Mouse (Mus musculus) hindbrain, embryonic 10.5 days (tissue): ENCODE data around the gene Tex2. TPM values are rescaled to one million over a fixed set of nuclear protein-coding genes. Genes with fewer than 3 reads are reported as not detected.
"Not testable (repeated sequence)": the region's sequence is repeated elsewhere in the genome, so short reads cannot be mapped to it uniquely, and the experiment has no call there.

Source experiments
- DNase-seq: peaks from one replicate; pipeline ENCODE4 v3.0.0-alpha.2; 2017; ENCODE audit warnings: low spot score
- H3K27ac ChIP-seq: fragments of 300-500 bp; sonication (generic); 2 replicates; pipeline ENCODE4 v1.5.1; 2016; ENCODE audit warnings: mild to moderate bottlenecking, moderate library complexity
- H3K27me3 ChIP-seq: fragments of 300-500 bp; sonication (generic); 2 replicates; pipeline ENCODE4 v1.6.1; 2016; ENCODE audit warnings: mild to moderate bottlenecking; ENCODE audit not compliant: poor library complexity, insufficient read depth, severe bottlenecking
- H3K36me3 ChIP-seq: fragments of 300-500 bp; sonication (generic); 2 replicates; pipeline ENCODE4 v1.6.1; 2016; ENCODE audit warnings: mild to moderate bottlenecking, moderate library complexity
- H3K4me1 ChIP-seq: fragments of 300-500 bp; sonication (generic); replicated peaks from 2 replicates; pipeline ENCODE4 v1.6.1; 2016; ENCODE audit warnings: mild to moderate bottlenecking
- H3K4me3 ChIP-seq: fragments of 300-500 bp; sonication (generic); 2 replicates; pipeline ENCODE4 v1.5.1; 2016; ENCODE audit warnings: mild to moderate bottlenecking, moderate library complexity
- H3K9me3 ChIP-seq: fragments of 300-500 bp; sonication (generic); 2 replicates; pipeline ENCODE4 v1.6.1; 2016; ENCODE audit warnings: mild to moderate bottlenecking, moderate library complexity
- WGBS: fragments of 180-500 bp; shearing (Covaris S2); methylation state at CpG from one replicate; pipeline ENCODE4 v1.1.7; 2016; 5-methylcytosine and 5-hydroxymethylcytosine counted together
- polyA plus RNA-seq: library from polyadenylated mRNA; unstranded; fragments of >200 nt; fragmentation: Nextera tagmentation; extraction: Ambion mirVana; gene quantifications from 2 replicates; pipeline ENCODE4 v1.2.1, GENCODE M21; 2016

The Tex2 gene
- 6.9 and 7.9 TPM in 2 replicates for polyA plus RNA-seq

DNA sequence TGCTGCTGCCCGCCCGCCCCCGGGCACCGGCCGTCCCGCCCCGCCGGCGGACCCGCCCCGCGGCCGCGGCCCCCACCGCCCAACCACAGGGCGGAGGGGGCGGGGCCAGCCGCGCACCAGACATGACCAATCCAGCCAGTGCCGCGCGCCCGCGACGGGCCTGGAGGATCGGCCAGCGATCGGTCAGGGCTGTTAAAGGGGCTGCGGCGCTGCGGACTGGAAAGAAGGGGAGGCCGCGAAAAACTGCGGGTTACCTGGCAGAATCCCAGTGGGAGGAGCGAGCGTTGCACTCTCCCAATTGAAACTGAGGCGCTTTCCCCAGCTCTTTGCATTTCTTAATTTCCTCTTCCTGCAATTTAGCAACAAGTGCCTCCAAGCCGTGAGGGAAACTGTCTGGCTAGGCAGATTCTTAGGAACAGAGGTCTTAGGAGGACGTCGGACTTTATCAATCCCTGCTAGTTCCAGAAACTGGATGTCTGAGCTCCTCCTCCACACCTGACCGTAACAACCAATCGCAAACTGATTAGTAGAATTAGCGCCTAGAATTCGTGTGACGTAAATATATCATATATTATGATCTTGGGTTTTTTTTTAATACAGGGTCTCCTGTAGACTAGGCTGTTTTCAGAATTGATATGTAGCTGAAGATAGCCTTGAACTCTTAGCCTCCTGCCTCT, at the start of gene Tex2:
TSS of gene Tex2 (minus strand) at position 463 of the 677 bp plus-strand sequence.
- WGBS: under 1% methylated on average over 45 of the region's 45 CpGs

DNA sequence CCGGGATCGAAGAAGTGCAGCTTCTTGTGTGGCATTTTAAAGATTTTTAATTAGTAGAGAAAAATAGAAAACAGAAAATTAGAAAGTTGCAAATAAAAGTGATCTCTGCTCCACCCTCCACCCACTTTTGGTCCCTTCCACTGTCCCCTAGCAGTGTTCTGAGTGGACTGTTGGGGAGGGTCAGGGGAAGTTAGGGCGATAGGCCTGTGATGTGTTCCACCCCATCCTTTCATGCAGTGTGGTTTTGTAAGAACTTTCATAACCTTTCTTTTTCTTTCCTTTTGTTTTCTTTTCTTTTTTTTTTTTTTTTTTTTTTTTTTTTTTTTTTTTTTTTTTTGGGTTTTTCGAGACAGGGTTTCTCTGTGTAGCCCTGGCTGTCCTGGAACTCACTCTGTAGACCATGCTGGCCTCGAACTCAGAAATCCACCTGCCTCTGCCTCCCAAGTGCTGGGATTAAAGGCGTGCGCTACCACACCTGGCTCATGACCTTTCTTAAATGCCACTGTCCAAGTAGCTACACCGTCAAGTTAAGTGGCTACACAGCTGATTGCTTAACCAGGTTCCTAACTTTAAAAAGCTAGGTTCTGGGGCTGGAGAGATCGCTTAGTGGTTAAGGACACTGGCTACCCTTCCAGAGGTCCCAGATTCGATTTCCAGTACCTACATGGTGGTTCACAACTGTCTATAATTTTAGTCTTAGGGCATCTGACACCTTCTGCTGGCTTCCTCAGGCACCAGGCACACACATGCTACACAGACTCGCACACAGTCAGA, 49.6 kb upstream of the Tex2 start:
- Histone ChIP-seq H3K36me3 (no peaks in the 10 kb centered on the region), H3K27ac (no peak overlapping the region), H3K27me3 (no peaks in the 10 kb centered on the region), H3K4me3 (no peak overlapping the region), H3K9me3 (no peaks in the 10 kb centered on the region), H3K4me1 (peaks cover 58% of the 10 kb centered on the region)
- no peak for DNase-seq
- 93% methylated on average over 10 of the region's 11 CpGs for WGBS

More for the DNA sequence above, at the start of gene Tex2:
- Histone ChIP-seq H3K4me1 (peaks cover 19% of the 10 kb centered on the region), H3K4me3 (peak within 1 kb of the TSS; percentile 99), H3K27me3 (peaks cover 11% of the 10 kb centered on the region; the same call in 1 of the 2 replicates), H3K27ac (peak within 1 kb of the TSS; percentile 90), H3K36me3 (no peaks in the 10 kb centered on the region), H3K9me3 (no peaks in the 10 kb centered on the region)
- DNase-seq: peak; percentile 93

GRCm38 (mm10) chr11:106660453-106661081, 47.3 kb upstream of the Tex2 start:
- Histone ChIP-seq H3K9me3 (no peaks in the 10 kb centered on the region), H3K4me3 (no peak overlapping the region), H3K27me3 (no peaks in the 10 kb centered on the region), H3K36me3 (no peaks in the 10 kb centered on the region), H3K27ac (peak overlapping the region; percentile 91), H3K4me1 (peaks cover 59% of the 10 kb centered on the region)
- 47% methylated on average over 13 of the region's 13 CpGs for WGBS
- DNase-seq: peak; percentile 67

- Histone ChIP-seq H3K27ac (peak overlapping the region; percentile 91), H3K9me3 (no peaks in the 10 kb centered on the region), H3K4me3 (no peak overlapping the region), H3K36me3 (no peaks in the 10 kb centered on the region), H3K27me3 (no peaks in the 10 kb centered on the region), H3K4me1 (peaks cover 58% of the 10 kb centered on the region)
- WGBS: 48% methylated on average over 15 of the region's 15 CpGs
- peak; percentile 27 for DNase-seq
Observed at GRCm38 (mm10) chr11:106659598-106660295, 46.5 kb upstream of the Tex2 start.

GRCm38 (mm10) chr11:106658051-106658880, 45.0 kb upstream of the Tex2 start:
- DNase-seq: peak; percentile 26
- Histone ChIP-seq H3K27ac (peak overlapping the region; percentile 85), H3K36me3 (no peaks in the 10 kb centered on the region), H3K9me3 (no peaks in the 10 kb centered on the region), H3K27me3 (no peaks in the 10 kb centered on the region), H3K4me1 (peaks cover 44% of the 10 kb centered on the region), H3K4me3 (no peak overlapping the region)
- WGBS: 25% methylated on average over 14 of the region's 14 CpGs

DNA sequence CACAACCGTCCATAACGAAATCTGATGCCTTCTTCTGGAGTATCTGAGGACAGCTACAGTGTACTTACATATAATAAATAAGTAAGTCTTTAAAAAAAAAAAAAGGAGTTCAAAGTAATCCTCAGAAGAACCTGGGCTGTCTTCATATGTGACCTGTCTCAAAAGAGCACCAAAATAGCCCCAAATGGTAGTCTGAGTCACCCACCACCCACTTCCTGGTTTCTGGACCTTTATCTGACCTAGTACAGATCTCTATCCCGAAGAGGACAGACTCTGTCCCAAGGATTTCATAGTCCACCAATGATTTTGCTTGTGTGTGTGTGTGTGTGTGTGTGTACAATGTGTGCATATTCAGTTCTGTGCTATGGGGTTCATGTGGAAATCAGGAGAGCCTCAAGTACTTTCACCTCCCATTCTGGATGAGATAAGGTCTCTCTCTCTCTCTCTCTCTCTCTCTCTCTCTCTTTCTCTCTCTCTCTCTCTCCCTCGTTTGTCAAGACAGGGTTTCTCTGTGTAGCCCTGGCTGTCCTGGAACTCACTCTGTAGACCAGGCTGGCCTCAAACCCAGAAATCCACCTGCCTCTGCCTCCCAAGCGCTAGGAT, 43.8 kb upstream of the Tex2 start:
- peaks cover 44% of the 10 kb centered on the region for H3K4me1 ChIP-seq
- 88% methylated on average over 5 of the region's 5 CpGs for WGBS
- not testable (repeated sequence) for H3K9me3 ChIP-seq, H3K27ac ChIP-seq, H3K4me3 ChIP-seq, DNase-seq, H3K36me3 ChIP-seq, H3K27me3 ChIP-seq

DNA sequence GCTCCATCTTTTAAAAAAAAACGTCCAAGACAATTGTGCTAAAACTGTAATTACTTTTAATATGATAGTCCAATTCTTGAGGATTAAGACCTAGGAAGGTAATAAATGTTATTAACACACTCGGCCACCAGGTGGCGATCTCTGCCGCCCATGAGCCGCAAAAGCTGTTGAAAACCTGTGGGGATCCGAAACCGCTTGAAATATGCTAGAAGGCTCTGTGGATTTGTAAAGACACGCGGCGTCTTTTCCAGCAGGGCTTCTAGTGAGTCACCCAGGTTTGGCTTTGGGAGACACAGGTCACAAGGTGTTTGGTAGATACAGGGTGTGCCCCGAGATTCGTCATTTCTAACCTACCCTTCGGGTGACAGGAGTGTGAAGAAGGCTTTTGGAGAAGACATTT, 35.1 kb upstream of the Tex2 start:
- WGBS: 30% methylated on average over 13 of the region's 13 CpGs

GRCm38 (mm10) chr11:106642966-106643637, 29.9 kb upstream of the Tex2 start:
- Histone ChIP-seq H3K36me3 (no peaks in the 10 kb centered on the region), H3K4me3 (no peak overlapping the region), H3K27me3 (peaks cover 17% of the 10 kb centered on the region), H3K9me3 (no peaks in the 10 kb centered on the region), H3K4me1 (peaks cover 24% of the 10 kb centered on the region), H3K27ac (no peak overlapping the region)
- 77% methylated on average over 8 of the region's 8 CpGs for WGBS
- DNase-seq: no peak

More for the DNA sequence above, 35.1 kb upstream of the Tex2 start:
- Histone ChIP-seq H3K36me3 (no peaks in the 10 kb centered on the region), H3K27ac (no peak overlapping the region), H3K9me3 (no peaks in the 10 kb centered on the region), H3K4me1 (0 out of 2 replicates have a peak, but pooled peaks cover 2% of the 10 kb centered on the region), H3K4me3 (no peak overlapping the region), H3K27me3 (0 out of 2 replicates have a peak, but pooled peaks cover 4% of the 10 kb centered on the region)
- peak; percentile 71 for DNase-seq

- H3K4me3 ChIP-seq: no peak overlapping the region
- H3K36me3 ChIP-seq: no peaks in the 10 kb centered on the region
- DNase-seq: no peak
- peaks cover 23% of the 10 kb centered on the region for H3K27me3 ChIP-seq
- 67% methylated on average over 1 of the region's 1 CpGs for WGBS
- H3K4me1 ChIP-seq: peaks cover 33% of the 10 kb centered on the region
- H3K27ac ChIP-seq: no peak overlapping the region
- H3K9me3 ChIP-seq: no peaks in the 10 kb centered on the region
Observed at GRCm38 (mm10) chr11:106641580-106641979, 28.4 kb upstream of the Tex2 start.

DNA sequence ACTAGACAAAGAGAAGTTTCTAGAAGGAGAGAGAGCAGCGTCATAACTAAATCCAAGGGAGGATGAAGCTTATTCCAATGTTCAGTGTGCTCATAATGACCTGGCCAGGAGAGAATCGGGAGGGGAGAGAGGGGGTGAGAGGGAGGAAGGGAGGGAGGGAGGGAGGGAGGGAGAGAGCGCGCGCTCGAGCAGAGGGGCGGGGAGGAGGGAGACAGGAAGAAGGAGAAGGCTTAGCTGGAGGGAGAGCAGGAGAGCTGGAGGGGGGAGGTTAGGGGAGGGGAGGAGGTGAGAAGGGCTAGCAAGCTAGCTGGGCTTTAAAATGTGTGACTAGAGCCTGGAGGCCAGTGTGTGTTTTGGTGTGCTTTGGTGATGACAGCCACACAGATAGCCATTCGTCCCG, 26.8 kb upstream of the Tex2 start:
- no peak overlapping the region for H3K27ac ChIP-seq
- 20% methylated on average over 9 of the region's 9 CpGs for WGBS
- H3K4me3 ChIP-seq: no peak overlapping the region
- H3K27me3 ChIP-seq: peaks cover 23% of the 10 kb centered on the region
- no peaks in the 10 kb centered on the region for H3K9me3 ChIP-seq
- H3K4me1 ChIP-seq: peaks cover 33% of the 10 kb centered on the region
- no peaks in the 10 kb centered on the region for H3K36me3 ChIP-seq
- no peak for DNase-seq

DNA sequence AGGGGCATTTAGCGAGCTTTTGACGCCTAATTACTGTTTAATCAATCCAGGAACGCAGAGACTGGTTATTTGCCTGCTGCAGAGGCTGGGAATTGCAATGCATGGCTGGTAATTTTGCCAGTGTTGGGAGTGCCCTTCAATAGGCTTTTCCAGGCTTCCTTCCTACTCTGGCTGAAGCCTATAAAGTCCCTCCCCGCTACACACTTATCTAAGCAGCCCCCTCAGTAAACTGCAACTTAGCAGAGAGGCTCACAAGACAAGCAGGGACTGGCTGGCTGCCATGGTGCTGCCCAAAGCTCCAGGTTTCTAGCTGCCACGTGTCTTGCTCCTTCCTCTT, 26.1 kb upstream of the Tex2 start:
- WGBS: 33% methylated on average over 5 of the region's 5 CpGs
- Histone ChIP-seq H3K27ac (no peak overlapping the region), H3K36me3 (no peaks in the 10 kb centered on the region), H3K9me3 (no peaks in the 10 kb centered on the region), H3K4me3 (no peak overlapping the region), H3K4me1 (peaks cover 33% of the 10 kb centered on the region), H3K27me3 (peaks cover 23% of the 10 kb centered on the region)
- no peak for DNase-seq
